Mouse (Mus musculus): ENCODE results near the gene Marveld1.
A peak's percentile ranks its signal among the peaks of the same experiment; 100 is the strongest.

Gene Marveld1

DNA sequence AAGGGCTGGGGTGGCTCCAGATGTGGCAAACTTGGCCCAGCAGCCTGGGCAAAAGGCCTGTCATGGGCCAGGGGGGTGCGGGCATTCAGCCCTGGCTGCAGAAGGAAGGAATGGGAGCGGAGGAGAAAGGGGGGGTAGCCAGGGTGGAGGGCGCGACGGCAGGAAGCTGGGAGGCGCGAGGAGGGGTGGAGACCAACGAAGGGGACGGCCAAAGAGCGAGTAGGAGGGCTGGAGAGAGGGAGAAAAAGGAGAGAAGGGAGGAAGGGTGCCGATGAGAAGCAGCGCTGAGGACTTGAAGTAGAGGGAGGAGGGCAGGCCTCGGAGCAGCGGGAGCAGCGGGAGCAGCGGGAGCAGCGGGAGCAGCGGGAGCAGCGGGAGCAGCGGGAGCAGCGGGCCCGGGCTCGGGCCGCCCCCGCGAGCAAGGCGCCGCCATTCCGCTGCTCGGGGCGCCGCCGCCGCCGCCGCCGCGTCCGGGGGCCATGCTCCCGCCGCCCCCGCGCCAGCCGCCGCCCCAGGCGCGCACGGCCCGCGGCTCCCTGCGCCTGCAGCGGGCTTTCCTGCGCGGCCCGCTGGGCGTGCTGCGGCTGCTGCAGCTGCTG is at the start of gene Marveld1:
Gene Marveld1 (plus strand): TSS at position 231 of the 599 bp plus-strand sequence.
- DNase-seq, result peak; percentile 62 to 64

DNA sequence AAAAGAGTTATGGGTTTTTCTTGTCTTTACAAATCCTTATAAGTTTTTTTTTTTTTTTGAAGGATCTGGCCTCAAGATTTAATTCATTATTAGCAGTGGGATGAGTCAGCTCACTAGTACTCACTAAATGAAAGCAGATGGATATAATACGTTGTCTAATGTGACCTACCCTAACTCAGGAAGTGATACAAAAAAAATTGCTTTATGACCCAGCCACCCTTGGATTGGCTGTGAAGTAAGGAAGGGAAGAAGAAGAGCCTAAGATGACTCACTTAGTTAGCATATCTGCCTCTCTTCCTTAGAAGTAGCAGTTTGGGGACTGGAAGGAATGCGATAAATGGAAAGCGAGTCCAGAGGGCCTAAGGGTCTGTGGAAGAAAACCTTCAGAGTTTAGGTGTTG is 47.8 kb upstream of the Marveld1 start:
- DNase-seq, result no peak

DNA sequence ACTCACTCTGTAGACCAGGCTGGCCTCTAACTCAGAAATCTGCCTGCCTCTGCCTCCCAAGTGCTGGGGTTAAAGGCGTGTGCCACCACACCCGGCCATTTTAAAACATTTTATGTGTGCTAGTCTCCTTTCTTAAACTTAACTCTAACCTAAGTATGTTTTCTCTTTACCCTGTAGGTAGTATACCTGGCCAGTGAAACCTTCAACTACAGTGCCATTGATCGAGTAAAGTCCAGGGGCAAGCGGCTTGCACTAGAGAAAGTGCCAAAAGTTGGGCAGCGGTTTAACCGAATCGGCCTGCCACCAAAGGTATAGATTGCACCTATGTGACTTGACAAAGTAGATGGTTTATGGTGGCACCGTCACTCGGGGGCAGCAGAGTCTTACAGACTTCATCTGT is 42.5 kb upstream of the Marveld1 start:
- DNase-seq, result no peak

DNA sequence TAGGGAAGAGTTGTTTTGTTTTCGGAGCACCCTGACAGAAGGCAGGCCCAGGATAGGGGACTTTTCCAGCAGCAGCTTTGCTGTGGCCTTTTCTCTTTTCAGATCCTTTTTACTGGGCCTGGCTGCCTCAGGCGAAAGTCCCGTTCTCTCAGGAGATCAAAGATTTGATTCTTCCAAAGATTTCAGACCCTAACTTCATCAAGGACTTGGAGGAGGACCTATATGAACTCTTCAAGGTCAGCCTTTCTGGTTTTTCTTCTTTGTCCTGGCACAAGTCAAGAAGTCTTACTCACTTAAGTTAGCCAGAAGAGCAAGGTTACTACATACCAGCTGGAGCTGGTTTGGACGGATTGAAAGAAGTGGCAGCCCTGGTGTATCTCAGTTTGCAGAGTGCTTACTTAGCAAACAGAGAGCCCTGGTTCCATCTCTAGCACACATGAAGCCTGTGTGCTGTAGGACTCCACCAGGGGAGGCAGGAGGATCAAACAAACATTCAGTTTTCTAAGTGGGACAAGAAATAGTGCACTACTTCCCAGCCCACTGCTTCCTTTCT is 31.3 kb upstream of the Marveld1 start:
- no peak for DNase-seq

DNA sequence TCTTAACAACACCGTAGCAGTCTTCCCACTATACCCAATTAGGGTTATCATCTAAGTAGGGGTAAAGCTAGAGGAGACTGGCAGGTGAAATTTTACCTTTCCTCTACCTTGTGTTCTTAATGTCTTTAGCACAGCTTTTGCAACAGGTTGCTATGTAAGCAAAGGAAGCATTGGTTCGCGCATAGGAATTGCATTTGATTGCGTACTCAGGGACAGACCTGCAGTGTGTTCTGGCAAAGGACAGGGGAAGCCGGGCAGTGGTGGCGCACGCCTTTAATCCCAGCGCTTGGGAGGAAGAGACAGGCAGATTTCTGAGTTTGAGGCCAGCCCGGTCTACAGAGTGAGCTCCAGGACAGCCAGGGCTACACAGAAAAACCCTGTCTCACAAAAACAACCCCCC is 29.1 kb upstream of the Marveld1 start:
- no peak for DNase-seq

DNA sequence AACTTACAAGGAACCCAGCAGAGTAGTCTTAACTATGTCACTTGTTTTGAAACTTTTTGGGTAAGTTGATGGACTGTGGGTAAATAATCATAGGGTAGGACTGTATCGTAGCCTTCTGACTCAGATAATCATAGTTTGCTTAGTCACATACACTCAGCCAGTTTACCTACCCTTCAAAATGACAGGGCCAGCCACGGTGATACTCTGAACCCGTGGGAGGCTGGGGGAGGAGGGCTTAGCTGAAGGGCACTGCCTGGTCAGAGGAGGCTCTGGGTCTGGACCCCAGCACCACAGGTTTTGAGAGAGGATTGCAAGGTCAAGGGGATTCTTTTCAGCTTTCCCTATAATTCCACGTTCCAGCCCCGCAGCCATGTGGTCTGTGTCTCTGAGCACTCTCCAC is 28.6 kb upstream of the Marveld1 start:
- no peak for DNase-seq

DNA sequence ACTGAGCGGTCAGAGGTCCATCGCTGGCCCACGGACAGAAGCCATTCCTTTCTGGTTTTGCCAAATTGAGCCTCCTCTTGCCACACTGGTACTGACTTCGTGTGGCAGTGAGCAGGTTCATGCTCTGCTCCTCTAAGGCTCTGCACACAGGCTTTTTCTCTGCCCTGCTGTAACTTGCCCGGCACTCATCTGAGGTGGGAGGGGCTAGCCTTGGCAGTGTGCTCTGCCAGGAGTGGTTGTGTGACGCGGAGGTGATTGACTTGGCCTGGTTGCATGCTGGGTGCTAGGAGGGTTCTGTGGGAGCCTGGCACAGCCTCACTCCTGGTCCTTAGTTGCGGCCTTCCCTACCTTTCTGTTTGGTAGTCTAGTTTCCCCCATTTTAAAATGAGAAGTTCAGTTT is 26.7 kb upstream of the Marveld1 start:
- DNase-seq, result no peak

DNA sequence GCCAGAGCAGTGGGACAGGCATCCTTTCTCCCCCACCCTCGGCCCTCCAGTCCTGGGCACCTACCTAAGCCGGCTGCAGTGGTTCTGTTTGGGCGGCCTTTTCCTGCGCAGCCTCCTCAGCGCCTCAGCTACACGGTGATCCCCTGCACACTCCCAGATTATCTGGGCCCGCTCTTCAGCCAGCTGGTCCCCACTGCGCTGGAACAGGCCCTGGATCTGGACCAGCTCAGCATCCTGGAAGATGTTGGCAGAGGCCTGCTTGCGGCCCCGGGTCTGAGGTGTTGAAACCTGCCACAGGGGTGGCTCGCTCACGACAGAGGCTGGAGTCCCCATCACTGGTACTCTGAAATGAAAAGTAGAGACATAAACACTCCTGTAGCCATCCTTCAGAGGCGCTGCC is 22.5 kb upstream of the Marveld1 start:
- DNase-seq, result peak; percentile 75 to 81

DNA sequence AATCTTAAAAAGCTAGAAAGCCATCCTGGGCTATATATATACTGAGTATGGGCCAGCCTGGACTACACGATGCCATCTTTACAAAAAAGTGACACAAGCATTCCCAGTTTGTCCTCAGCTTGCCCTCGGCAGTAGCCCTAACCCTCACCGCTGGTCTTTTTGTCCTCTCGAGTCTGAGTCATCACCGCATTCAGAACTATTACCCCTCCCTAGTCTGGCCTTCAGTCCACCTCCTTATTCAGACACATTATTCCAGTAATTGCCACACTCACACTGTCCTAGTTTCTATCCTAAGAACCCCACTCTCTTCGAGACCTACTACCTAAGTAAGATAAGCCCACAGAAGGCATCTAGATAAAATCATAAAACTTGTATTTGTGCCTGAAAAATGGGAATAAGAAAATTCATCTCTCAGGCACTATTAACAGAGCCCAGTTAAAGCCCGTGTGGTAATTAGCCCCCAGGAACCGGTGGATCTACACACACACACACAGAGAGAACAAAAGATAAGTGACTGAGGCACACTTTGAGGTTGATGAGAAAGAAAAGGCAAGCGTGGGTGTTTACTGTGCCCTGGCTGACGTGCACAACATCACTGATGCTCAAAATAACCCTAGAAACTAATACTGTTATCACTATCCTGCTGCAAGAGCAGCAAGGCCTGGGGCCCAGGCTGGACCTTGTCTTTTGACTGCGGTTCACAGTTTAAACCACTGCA is 21.5 kb upstream of the Marveld1 start:
- DNase-seq, result no peak

DNA sequence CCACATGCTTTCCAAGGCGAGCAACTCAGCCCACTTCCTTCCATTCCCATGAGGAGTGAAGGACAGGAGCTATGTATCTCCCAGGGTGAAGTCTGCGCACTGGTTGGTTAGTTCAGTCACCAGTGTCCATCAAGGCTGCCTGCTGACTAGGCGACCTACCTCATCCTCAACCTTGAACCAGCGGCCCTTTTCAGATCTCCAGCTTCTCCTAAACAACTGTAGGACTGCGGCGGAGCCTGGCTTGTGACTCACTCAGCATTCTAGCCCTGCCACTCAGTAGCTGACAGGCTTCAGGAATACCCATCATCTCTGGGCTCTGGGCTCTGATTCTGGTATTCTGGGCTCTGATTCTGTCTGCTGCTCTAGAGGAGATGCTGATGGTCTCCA is 21.0 kb upstream of the Marveld1 start:
- no peak for DNase-seq

DNA sequence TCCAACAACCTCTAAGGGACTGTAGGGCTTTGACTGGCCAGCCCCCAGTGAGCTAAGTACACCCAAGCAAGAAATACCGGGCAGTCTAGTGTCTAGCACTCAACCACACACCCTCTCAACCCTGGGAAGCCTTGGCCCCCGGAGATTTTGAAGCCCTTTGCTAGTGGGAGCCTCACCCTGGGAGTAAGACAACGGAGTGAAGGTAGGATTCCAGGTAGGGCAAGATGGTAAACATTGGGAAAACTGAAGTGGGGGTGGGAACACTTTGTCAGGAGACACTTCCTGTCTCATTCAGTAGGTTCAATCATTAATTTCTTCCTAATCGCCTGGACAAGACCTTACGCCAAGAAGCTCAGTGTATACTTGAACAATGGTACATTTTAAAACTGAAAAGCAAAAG is 20.2 kb upstream of the Marveld1 start:
- no peak for DNase-seq

DNA sequence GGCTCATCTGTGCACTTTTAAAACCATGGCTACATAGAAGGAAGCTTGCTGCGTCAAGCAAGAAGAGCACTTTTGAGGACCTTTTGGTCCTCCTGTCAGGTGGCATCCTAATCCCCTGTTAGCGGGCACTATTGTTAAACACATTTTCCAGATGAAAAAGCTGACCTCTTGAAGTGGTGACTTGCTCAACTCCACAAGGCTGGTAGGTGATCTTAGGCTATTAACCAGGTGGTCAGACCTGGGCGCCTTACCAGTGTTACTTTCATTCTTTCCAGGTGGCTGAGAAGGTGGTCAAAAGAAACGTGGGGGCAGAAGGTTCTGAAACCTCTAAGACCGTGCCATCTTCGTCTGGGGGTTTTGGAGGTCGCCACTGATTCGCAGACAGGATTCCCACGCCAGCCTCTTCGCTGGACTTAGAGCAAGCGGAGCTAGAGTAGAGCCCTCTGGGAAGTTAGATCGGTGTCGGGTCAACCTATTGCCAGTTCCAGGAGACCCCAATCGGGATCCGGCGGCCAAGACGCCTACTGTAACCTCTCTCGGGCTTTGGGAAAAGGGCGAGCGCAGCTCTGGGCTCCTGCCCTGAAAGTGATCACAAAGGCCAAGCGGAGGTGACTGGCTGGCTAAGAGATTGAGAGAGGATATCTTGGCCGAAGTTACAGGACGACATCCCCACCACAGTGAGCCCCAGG is 19.0 kb upstream of the Marveld1 start:
- DNase-seq, result no peak

DNA sequence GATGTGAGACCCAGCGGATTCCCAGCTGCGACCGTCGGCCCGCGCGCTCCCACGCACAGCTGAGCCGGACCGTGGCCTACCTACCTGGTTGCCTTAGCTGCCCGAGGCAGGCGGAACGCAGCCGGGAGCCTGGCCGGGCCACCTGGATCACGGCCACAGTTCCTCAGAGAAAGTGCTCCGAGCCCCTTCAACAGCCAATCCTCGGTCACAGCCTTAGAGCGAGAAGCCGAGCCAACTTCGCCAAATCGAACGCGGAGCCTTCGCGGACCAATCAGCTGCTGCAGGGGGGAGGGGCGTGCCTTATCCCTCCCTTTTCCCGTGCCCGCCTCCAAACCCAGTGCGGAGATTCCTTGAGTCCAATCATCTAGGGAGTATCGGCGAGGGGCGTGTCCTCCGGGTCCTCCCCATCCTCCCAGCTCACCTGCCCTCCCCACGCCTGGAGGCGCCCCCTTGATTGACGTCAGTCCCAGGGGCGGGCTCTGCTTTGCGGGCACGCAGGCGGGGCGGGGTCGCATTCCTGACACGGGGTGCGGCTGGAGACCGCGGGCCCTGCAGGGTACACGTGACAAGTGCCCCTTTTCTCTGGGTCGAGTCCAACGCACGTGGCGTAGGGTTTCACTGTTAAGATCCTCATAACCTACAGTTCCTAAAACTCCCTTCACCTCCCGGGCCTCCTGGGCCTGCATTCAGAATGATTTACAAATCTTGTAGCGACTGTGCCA is 18.3 kb upstream of the Marveld1 start, which contains the start of gene Avpi1:
Gene Avpi1 (minus strand): TSS at position 273 of the 722 bp plus-strand sequence.
- peak; percentile 99 for DNase-seq

DNA sequence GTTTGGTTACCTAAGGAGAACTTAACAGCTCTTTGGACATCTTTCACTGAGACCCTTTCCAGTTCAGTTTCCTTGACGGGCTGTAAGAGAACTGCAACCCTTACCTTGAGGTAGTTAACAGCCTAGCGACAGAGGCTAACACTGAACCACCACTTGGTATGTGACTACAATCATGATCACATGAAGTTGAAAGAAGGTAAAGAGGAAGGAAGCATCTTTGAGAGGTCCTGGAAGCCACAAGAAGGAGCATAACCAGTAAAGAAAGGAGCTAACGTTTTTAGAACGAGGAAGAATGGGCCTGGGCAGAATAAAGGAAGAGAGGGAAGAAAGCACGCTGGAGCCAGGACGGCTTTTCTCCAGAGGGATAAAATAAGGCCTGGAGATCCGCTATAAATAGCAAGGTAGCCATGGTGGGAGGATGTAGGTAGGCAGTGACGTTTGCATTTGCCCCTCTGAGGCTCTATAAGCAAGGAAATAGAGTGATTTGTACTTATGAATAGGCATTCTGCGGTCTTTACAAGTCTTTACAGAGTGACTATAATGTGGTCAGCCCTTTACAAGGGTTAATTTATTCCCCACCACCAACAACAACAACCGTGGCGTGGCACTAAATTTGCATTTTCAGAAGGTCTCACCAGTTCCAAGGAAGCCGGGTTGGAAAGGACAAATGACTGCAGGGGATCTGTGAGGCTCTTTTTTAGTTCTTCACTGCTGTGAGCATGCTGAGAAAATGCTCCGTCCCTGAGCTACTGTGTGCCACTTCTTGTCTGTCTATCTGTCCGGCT is 17.5 kb upstream of the Marveld1 start:
- no peak for DNase-seq

DNA sequence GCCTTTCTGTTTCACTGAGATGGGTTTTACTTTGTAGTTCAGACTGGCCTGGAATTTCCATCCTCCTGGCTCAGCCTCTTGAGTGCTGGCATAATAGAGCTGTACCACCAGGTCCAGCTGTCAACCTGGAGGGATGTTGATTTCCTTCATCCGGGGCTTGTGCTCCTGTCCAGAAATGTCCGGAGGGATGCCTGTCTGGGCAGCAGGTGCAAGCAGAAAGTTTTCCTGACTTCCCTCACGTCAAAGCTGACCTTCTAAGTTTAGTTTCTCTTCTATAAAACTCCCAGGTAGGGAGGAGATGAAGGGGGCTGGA is 16.9 kb upstream of the Marveld1 start:
- no peak for DNase-seq

DNA sequence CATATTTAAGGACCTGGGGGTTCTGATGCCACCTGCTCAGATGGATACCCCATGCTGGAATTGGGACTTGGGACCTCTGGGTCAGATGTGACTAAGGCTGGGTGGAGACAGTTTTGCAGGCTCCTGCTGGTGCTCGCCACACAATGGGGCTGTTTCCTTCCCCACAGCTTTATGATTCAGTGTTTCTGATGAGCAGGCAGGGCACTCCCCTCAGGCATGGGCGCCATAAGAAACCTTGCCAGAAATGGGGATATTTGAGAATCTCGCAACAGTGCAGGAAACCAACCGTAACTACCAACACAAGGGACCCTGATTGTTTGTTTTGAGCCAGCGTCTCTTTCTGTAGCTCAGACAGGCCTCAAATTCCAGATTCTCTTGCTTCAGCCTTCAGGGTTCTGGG is 16.1 kb upstream of the Marveld1 start:
- no peak for DNase-seq

DNA sequence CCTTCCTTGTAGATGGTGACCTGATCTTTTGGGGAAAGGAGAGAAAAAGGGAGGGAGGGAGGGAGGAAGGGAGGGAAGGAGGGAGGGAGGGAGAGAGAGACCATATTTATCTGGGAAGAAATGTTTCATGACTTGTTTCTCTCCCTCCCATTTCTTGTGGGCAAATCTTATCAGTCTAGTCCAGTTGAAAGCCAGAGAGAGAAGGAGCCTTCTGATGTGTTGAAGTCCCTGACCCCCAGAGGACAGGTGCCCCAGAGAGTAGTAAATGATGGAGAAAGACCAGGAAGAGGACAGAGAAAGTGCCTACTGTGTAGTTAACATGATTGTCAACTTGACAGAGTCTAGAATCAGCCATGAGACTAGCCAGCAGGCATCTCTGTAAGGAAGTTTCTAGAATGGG is 12.1 kb upstream of the Marveld1 start:
- DNase-seq, result no peak

DNA sequence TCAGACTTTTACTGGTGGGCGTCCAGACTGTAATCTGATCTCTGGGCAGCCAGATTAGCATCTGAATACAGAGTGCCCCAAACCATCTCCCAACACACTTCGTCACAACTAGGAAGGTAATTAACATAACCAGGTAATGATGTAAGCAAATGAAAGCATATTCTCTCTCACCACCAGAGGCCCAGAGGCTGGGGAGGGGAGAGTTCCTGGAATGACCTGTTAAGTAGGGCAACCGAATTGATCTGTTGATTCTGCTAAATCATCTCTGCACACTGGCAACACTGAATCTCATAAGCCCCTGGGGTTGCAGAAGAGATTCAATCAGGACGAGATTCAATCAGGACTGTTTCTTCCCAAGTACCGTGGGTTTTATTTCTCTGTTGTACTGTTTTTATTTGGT is 11.1 kb upstream of the Marveld1 start:
- no peak for DNase-seq

DNA sequence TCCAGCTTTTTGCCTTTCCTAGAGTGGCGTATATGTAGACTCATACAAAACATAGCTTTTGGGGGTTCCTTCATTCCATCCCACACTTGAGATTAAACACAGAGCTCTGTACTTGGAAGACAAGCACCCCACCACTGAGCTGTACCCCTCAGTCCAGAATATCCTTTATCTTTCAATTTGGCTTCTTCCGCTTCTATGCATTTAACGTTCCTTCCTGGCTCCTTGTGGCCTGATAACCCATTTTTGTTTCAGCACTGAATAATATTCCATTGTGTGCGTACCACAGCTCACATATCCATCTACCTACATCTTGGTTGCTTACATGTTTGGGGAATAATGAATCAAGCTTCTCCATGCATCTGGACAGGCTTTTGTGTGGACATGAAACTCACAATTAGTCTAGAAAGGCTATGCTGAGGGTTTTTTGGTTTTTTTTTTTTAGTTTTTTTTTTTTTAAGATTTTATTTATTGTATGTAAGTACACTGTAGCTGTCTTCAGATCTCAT is 10.0 kb upstream of the Marveld1 start:
- no peak for DNase-seq

DNA sequence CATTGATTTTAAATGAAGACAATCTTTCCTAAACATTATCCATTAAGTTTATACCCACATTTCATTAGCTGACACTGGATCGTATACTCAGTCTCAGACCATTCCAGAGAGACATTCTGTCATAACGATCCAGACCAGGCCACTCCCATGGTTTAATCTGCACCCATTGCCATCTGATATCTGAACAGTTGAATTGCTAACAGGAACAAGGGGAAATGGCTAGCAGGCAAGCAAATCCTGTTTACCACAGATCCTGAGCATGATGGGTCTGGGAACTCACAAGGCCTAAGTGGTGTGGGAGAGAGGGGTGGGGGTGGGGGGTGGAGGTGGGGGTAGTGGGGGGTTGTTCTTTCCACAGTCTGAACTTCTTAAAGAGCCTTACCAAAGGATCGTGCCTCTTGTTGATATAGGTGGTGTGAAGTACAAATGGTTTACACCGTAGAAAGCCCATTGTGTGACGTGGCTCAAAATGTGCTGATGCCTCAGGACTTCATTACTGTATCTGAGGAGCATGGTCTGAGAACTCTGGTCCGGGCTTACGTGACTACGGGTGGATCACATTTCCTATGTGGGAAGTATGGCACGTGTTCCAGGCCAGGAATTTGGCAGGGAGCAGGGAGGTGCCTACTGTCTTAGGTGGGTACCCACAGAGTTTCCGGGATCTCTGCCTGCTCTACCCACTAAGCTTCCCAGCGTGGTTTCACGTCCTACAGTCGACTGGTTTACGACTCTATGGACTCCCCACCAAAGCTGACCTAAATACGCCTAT is 8.5 kb upstream of the Marveld1 start:
- DNase-seq, result no peak

DNA sequence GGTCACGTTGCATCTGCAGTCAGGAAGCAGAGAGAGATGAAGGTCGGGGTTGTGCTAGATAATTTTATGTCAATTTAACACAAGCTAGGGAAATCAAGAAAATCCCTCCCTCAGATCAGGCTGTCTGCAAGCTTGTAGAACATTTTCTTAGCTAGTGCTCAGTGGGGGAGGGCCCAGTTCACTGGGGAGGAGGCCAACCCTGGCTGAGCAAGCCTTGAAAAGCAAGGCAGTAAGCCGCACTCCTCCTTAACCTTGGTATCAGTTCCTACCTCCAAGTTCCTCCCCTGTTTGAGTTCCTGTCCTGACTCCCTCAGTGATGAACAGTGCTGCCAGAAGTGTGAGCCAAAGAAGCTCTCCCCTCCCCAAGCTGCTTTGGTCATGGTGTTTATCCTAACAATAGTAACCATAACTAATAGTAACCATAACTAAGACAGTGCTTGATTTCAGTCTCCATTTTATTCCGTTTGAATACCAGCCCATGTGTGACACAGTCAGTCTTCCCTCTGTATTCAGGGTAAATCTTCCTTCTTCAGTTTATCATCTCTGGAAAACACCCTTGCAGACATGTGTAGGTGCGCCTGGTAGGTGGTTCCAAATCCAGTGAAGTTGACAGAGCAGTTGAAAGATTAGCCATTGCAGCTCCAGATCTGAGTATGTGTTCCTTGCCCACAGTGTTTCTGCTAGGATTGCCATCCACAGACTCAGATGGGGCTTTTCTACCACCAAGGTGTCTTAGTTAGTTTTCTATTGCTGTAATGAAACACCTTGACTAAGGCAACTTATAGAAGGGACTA is 7.3 kb upstream of the Marveld1 start:
- DNase-seq, result no peak

Data from cerebellum, postnatal 10 days (tissue).